Mouse (Mus musculus) gastrocnemius, postnatal 36 days (tissue): ENCODE measurements at regions not wholly inside any gene's neighbourhood (a gene's known extent, or its start where the extent isn't known, plus 50 kb on each side); places are given as distances from the start of the nearest gene placed in this dataset.
A peak's percentile ranks its signal among the peaks of the same experiment; 100 is the strongest.

Experiments used
- DNase-seq, 2 experiments: peaks; one replicate each; pipeline ENCODE4 v3.0.0; 2022
- intact Hi-C: fragments of 180-260 bp; cut with DNase I; formaldehyde crosslinking; loops from one replicate; pipeline ENCODE4 v1.15.1; 2025

DNA sequence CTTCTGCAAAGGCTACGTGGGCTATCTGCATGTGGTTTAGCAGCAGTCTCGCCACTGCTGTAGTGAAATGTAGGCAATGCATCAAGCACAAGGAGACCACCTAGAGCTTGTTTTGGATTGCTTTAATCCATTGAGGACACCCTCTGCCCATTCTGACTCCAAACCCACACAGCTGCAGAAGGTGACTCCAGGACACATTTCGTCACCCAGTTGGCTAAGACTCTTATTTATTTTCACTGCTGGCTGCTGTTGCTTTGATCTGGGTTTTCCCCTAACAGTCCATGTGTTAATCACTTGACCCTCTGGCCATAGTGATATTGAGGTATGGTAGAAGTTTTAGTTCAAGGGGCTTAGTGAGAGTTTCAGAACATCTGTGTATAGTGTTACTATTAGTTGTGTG, 179.2 kb upstream of the Gm5148 start:
- DNase-seq, result no peak
- intact Hi-C loops, result no loop called here

GRCm38 (mm10) chr3:37903021-37903420, 178.7 kb upstream of the Gm5148 start:
- intact Hi-C loops, result no loop called here
- no peak for DNase-seq

GRCm38 (mm10) chr3:37897392-37897791, 173.1 kb upstream of the Gm5148 start:
- intact Hi-C loops, result no loop called here
- DNase-seq, result no peak

DNA sequence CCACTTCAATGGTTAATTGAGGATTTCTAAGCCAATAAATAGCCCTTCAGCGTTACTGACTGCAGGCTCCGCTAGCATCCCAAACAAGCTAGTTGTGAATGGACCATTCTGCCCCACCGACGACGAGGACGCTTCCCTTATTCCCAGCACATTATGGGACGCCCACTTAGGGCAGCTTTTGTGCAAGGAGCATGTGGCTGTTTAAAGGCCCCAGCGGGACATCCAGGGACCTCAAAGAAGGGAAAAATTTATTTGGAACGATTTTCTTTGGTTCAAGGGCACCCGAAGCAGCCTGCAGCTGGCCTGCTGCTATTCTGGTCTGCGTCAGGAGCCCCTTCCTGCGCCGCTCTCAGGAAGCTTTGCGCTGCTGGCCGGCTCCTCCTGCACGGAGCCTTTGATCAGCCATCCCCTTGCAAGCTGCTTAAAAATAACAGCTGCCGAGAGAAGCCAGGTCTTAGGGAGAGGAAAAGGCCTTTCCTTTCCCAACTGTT, 172.6 kb upstream of the Gm5148 start:
- DNase-seq, result peak; percentile 27 to 43
- intact Hi-C loops, result no loop called here

GRCm38 (mm10) chr3:37894599-37894998, 170.3 kb upstream of the Gm5148 start:
- intact Hi-C loops, result no loop called here
- no peak for DNase-seq

GRCm38 (mm10) chr3:37890202-37890601, 165.9 kb upstream of the Gm5148 start:
- DNase-seq, result no peak
- intact Hi-C loops, result no loop called here

DNA sequence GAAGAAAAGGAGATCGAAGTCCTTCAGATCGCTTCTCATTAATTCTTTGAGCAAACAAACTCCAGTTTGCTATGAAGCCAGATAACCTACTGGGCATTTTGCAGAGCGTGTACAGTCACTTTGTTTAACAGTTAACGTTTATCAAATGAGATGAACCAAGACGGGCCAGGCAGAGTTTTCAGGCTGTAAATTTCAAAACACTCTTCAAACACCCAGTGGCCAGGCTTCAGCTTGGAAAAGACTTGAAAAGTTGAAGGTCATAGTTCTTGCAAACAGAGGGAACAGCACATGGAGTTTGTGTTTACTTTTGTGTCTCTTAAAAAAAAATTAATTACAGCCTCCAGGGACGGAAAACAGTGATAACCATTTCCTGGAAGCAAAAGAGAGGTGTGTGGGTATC, 164.2 kb upstream of the Gm5148 start:
- intact Hi-C loops, result no loop called here
- no peak for DNase-seq

- DNase-seq, result no peak
- intact Hi-C loops, result no loop called here
These were observed 163.4 kb upstream of the Gm5148 start for GRCm38 (mm10) chr3:37887711-37888110.

- intact Hi-C loops, result no loop called here
- DNase-seq, result no peak
These were observed 162.6 kb upstream of the Gm5148 start for GRCm38 (mm10) chr3:37886705-37887454.

DNA sequence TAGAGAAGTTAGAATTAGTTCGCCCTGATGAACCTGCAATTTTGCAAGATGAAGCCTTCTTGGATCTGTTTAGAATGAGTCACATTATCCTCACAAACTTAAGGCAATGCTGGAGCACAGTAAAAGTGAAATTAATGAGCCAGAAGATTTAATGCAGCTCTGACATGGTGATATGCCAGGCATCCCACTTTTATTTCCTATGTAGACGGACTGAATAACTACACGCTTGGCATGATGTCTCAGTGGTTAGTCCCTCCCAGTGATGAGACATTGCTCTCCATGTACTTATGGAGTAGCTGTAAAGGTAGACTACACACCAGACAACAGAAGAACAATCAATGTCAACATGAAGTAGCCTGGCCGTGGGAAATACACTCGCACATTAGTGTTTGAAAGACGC, 161.5 kb upstream of the Gm5148 start:
- no peak for DNase-seq
- intact Hi-C loops, result no loop called here

DNA sequence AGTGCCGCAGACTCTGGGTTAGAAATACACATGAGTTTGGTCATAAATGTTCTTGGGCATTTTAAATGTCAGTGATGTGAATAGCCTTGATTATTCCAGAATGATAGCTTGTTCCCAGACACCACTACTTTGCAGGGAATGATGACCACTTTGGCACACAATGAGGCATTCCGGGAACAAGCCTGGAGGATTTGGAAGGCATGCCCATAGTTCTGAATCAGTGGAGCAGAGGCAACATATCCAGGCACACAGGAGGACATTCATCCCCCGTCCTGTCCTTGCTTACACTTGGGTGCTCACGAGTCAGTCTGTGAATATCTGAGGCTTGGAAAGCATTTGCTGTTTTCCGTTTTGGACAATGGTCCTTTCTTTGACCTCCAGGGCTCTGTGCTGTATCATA, 158.1 kb upstream of the Gm5148 start:
- intact Hi-C loops, result no loop called here

DNA sequence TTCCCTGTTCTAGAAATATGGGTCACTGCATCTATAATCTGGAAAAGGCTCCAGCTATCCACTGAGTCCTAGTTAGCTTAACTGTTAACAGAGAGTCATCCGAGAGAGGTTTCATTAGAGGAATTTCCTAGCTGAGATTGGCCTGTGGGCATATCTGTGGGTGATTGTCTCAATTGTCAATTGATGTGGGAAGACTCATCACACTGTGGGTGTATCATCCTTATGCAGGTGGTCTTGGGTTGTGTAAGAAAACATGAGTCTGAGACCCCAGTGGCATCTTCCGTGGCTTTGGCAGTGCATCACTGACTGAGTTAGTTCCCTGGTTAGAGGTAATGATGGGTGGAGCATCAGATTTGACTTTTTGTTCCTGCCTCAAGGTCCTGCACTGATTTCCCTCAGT, 156.7 kb upstream of the Gm5148 start:
- no peak for DNase-seq
- intact Hi-C loops, result no loop called here

More for the DNA sequence above, 158.1 kb upstream of the Gm5148 start:
- peak in 1 of 2 experiments; percentile 42 for DNase-seq

DNA sequence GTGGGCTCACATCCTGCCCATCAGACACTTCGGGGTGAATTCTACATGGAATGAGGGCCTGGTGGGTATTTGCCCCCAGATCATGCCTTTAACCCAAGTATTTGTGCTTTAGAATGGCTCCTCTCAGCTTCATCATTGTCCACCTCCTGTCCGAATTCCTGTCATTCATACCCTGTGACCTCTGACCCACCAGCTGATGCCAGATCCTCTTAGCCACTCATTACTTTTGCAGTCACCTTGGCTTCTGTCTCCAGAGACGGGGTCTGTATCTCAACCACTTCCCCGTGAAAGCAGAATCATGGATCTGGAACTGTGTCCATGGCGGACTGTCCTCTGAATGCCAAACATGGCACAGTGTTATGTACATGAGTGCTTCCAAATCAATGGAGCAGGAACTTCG, 154.8 kb upstream of the Gm5148 start:
- no peak for DNase-seq
- intact Hi-C loops, result loop anchor here (5.0 kb wide), 1 partner anchor 37 kb away; no protein-coding TSS in a partner anchor

DNA sequence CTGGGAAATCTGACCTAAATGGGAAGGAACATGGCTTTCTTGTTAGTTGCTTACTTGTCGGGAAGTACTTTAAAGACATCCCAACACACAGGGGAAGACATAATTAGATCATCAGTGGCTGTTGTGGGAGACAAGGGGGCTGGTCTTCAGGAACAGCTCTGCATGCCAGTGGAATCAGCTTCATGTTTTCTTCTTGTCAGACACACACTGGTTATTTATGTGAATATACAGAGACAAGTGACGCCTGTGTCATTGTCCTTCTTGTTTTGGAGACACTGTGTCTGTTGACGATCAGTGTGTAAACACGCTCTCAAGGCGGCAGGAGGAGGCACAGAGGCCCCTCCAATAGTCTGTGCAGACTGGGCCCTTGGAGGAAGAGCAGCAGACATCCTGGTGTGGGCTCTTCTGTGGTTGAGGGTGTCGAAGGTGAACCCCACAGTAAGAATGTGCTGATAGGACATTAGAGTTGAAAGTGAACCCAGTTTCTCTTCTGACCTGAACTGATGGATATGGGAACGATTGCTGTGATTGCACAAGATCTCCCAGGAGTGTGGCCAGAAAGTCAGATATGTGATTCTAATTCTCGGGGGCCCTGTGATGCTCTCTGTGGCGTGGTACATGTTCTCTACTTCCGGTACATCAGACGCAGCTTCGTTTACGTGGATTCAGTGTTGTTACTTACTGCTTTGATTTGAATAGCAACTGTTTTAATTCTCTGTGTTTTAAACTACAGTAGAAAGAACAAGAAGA, 151.9 kb upstream of the Gm5148 start:
- intact Hi-C loops, result loop anchor here (5.0 kb wide), 1 partner anchor 34 kb away; no protein-coding TSS in a partner anchor
- DNase-seq, result no peak

GRCm38 (mm10) chr3:37875331-37876015, 151.2 kb upstream of the Gm5148 start:
- intact Hi-C loops, result loop anchor here (5.0 kb wide), 1 partner anchor 33 kb away; no protein-coding TSS in a partner anchor
- DNase-seq, result peak; percentile 68 to 77

- peak in 1 of 2 experiments; percentile 22 for DNase-seq
- intact Hi-C loops, result loop anchor here (5.0 kb wide), 1 partner anchor 33 kb away; no protein-coding TSS in a partner anchor
These were observed 150.6 kb upstream of the Gm5148 start for GRCm38 (mm10) chr3:37874864-37875263.

DNA sequence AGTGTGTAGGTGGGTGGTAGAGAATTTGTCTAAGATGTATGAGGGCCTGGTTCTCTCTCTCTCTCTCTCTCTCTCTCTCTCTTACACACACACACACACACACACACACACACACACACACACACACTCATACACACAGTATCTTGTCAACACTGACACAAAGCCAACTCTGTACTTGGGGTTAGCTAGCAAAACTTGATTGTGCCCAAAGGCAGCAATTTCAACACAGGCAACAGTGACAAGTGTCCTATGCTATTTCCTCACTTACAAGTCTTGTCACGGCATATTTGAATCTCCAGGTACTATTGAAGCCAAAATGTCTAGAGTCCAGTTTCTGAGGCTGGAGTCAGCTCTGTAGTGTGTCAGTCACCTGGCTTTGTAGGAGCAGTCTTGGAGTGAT, 150.1 kb upstream of the Gm5148 start:
- DNase-seq, result no peak
- intact Hi-C loops, result no loop called here

DNA sequence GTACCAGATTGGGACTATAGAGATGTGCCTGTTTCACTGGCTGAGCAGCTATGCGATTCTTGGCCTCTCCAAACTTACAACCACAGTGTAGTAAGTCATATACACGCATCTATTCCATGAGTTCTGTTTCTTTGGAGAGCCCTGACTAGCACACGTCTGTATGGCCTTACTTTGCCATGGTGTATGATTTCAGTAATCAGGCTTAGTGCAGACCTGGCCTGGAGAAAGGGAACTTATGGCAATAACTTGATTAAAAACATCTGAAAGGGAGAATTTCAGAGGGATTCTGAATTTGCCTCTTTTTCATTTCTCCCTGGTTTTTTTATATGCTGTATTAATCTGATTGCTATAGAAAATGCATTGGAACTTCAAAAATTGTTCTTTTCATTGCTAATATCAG, 148.0 kb upstream of the Gm5148 start:
- intact Hi-C loops, result no loop called here
- no peak for DNase-seq

GRCm38 (mm10) chr3:37871076-37871475, 146.8 kb upstream of the Gm5148 start:
- no peak for DNase-seq
- intact Hi-C loops, result no loop called here

DNA sequence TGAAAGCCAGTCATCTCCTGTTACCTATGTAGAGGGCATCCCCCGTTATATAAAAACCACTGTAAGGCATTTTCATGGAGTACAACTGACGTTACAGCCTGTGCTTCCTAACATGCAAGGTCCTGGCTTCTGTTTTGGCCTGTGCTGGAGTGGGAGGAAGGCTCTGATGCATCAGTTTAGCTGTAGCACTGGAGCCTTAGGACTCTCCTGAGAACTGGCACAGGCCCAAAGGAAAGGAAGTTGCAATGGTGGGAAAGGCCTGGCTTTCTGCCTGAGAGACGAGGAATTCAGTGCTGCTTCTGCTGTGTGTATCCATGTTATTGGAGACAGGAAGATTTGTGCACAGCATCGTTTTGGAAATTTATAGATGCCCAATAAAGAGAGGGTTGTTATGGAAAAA, 144.2 kb upstream of the Gm5148 start:
- intact Hi-C loops, result no loop called here
- no peak for DNase-seq

DNA sequence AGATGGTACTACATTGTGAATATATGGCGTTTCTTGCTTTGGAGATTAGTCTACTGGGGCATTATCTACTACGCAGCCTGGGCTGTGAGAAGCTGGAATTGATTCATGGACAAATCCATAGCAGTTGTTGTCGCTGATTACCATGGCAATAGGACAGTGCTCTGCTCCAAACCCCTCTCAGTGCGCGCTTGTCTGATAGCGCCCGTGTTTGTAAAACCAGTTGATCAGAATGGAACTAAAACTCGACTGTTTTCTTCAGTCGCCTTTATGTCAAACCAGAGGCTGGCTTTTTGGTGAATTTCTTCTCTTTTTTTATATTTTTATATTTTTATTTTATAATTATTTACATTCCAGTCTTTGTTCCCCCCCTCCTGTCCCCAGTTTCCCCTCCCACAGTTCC, 138.5 kb upstream of the Gm5148 start:
- no peak for DNase-seq
- intact Hi-C loops, result no loop called here
